Mouse (Mus musculus): ENCODE results near the gene Ube4a. TPM values are rescaled to one million over a fixed set of nuclear protein-coding genes. Genes with fewer than 3 reads are reported as not detected.

The Ube4a gene
- total RNA-seq, 2 experiments from 2014 or later, result 76.0 to 81.7 TPM

DNA sequence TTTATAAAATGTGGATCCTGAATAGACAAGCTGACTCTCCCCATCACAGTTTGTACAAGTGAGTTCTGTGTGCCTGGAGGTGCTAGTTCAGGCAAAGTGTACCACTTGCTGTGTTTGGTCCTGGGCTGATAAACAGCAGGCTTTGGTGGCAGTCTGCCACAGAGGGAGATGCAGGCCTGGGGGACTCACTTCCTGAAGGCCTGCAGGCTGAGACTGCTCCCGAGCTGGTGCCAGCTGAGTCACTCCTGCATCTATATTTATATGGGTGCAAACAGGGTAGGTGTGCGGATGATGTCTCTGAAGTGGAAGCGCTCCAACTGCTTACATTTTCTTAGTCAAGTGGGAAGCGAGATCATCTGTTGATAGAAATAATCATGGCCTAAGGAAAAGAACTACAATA is 59.8 kb downstream of the Ube4a start:
- DNase-seq (ENCODE audit: extremely low spot score in 1 of 2, low spot score in 1 of 2), result peak; percentile 14 to 39

DNA sequence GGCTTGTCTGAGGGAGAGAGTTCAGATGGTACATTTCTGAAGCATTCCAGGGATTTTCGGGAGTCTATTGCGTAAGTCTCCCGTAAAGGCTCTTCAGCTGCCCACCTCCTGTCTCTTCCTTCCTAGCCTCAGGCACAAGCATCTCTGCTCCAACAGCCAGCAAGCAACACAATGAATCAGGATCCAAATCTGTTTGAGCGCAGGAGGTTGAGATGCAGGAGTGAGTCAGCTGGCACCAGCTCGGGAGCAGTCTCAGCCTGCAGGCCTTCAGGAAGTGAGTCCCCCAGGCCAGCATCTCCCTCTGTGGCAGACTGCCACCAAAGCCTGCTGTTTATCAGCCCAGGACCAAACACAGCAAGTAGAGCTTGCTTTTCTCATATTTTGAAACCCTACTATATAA is 60.4 kb downstream of the Ube4a start:
- DNase-seq (ENCODE audit: extremely low spot score in 1 of 2, low spot score in 1 of 2), result peak; percentile 37 to 43

GRCm38 (mm10) chr9:44903856-44904255 is 61.5 kb downstream of the Ube4a start:
- no peak for DNase-seq (ENCODE audit: extremely low spot score in 1 of 2, low spot score in 1 of 2)

DNA sequence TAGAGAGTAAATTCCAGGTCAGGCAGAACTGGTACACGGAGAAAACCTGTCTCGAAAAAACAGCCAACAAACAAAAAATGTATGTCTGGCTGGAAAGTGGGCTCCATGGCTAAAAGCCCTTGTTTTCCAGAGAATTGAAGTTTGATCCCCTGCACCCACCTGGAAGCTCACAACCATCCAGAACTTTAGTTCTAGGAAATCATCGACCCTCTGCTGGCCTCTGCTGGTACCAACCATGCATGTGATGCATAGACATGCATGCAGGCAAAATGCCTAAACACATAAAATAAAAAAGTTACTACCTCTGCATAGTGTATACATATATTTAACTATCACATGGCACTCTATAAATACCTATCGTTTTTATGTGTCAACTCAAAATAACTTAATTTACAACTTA is 65.0 kb downstream of the Ube4a start:
- no peak for DNase-seq (ENCODE audit: extremely low spot score in 1 of 2, low spot score in 1 of 2)

DNA sequence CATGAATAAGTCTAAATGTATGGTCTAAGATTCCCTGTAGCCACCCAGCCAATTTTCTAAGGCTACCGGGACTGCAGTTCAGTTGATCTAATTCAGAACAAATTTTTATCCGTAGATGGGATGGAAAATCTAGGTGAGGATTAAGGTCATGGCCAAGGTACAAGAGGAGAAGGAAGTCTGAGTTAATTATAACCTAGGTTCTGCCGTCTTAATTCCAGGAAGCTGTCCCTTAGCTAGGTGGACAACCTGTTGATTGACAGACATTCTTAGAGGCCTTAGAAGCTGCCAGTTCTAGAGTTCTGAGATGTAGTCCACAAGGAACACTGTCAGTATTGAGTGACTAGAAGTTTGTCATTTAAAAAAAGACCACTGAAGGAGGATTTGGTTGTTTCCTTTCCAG is 65.7 kb downstream of the Ube4a start:
- DNase-seq (ENCODE audit: extremely low spot score in 1 of 2, low spot score in 1 of 2), result no peak

- no peak for DNase-seq (ENCODE audit: extremely low spot score in 1 of 2, low spot score in 1 of 2)
These were observed 68.4 kb downstream of the Ube4a start for GRCm38 (mm10) chr9:44897024-44897423.

- DNase-seq (ENCODE audit: extremely low spot score in 1 of 2, low spot score in 1 of 2), result no peak
These were observed 72.7 kb downstream of the Ube4a start for GRCm38 (mm10) chr9:44892664-44893063.

GRCm38 (mm10) chr9:44891210-44891609 is 74.2 kb downstream of the Ube4a start:
- no peak for DNase-seq (ENCODE audit: extremely low spot score in 1 of 2, low spot score in 1 of 2)

DNA sequence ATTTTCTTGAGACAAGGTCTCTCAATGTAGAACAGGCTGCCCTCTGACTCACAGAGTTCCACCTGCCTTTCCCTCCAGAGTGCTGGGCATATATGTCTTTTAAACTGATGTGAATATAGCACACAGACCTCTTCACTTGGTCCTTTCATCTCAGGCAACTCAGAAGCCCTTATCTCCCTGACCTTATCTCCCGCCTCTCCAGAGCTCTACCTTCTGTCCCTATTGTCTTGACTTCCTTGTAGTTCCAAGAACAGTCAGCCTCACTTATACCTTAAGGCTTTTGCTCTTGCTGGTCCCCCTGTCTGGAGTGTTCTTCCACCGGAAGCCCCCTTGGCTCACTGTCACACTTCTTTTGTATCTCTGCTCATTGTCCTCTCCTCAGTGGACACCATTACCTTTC is 75.3 kb downstream of the Ube4a start:
- DNase-seq (ENCODE audit: extremely low spot score in 1 of 2, low spot score in 1 of 2), result no peak

GRCm38 (mm10) chr9:44888114-44888624 is 77.2 kb downstream of the Ube4a start:
- no peak for DNase-seq (ENCODE audit: extremely low spot score in 1 of 2, low spot score in 1 of 2)

- peak; percentile 46 to 48 for DNase-seq (ENCODE audit: extremely low spot score in 1 of 2, low spot score in 1 of 2)
These were observed 82.3 kb downstream of the Ube4a start for GRCm38 (mm10) chr9:44882981-44883569.

DNA sequence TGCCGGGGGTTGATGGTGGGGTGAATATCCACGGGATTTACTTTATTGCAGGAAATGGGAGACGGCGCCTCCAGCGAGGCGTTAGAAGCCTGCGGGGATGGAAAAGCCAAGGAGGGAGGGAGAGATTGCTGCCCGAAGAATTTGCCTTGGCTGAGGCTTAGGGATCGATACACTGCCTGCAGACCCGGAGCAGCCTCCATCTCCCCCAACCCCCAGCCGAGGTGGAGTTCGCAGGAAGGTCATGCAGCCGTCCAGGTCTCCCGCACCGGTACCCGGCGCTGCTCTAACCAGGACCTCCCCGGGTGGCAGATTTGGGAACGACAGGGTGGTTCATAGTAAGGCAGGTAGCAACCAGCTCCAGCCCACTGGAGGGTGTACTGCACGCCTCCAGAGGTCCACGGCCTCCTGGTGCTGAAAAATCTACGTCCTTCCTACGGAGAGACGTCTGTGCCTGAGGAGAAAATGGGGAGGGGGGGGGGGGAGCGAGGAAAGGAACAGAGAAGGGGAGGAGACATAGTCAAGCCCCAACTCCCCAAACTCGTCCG is 82.9 kb downstream of the Ube4a start:
- peak; percentile 36 to 56 for DNase-seq (ENCODE audit: extremely low spot score in 1 of 2, low spot score in 1 of 2)

GRCm38 (mm10) chr9:44881941-44882435 is 83.4 kb downstream of the Ube4a start:
- DNase-seq (ENCODE audit: extremely low spot score in 1 of 2, low spot score in 1 of 2), result peak; percentile 53 to 63

- DNase-seq (ENCODE audit: extremely low spot score in 1 of 2, low spot score in 1 of 2), result peak; percentile 100
These were observed 84.1 kb downstream of the Ube4a start, which contains the start of gene Kmt2a for GRCm38 (mm10) chr9:44881221-44881871. Gene Kmt2a (minus strand): TSS chr9:44881296.

GRCm38 (mm10) chr9:44880309-44881081 is 84.9 kb downstream of the Ube4a start:
- DNase-seq (ENCODE audit: extremely low spot score in 1 of 2, low spot score in 1 of 2), result no peak

DNA sequence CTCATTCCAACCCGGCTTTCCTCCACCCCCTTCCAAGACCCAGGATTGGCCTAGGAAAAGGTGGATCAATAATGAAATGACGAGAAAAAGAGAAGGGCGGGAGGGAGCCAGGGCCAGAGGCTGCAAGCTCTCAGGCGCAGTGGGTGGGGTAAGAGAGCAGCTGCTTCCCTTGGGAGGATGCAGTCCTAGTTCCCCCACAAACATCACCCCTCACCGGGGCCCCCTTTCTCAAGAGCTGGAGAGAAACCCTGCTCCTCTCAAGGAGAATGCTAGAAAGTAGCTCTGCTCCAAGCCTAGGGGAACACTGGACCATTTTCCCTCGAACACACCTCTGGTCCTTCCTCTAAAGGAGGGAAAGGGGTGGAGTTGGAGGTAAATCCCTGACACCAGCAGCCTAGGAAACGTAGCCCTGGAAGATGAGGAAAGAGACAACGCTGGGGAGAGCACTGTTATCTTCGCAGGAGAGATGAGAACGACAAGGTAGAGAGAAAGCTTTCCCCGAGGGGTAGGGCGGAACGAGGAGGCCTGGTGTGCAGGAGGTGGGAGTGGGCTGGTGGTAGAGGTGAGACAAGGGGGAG is 85.6 kb downstream of the Ube4a start:
- DNase-seq (ENCODE audit: extremely low spot score in 1 of 2, low spot score in 1 of 2), result no peak

DNA sequence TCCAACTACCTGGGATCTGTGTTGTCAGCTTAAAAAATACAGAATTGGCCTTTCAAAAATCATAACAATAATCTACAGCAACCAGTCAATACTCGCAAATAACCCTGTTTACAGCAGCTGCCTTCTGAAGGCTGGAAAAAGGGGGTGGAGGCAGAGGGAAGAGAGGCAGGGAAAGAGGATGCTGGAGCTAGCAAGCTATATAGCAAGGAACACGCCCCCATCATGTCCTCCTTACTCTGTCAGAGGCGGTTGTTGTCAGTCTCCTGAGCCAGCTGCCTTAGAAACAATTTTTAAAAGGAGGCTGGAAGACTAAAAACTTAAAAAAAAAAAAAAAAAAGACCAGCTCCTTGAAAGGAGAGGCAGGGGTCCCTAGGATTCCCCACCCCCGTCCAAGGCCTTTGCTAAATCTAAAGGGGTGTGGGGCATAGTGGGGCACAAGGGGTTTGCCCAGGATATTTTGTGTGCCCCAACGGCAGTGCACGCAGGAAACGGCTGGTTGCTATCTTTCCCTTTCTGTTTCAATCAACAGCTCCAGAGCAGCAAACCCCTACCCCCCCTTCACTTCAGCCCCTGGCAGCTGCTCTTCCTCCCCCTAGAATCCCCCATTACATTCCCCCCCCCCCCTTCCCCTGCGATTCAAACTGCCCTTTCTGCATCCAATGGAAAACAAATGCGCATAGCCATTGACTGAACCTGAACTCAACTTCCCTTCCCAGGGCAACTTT is 86.5 kb downstream of the Ube4a start:
- DNase-seq (ENCODE audit: extremely low spot score in 1 of 2, low spot score in 1 of 2), result no peak

GRCm38 (mm10) chr9:44877686-44878085 is 87.7 kb downstream of the Ube4a start:
- no peak for DNase-seq (ENCODE audit: extremely low spot score in 1 of 2, low spot score in 1 of 2)

- peak in 1 of 2 experiments; percentile 15 for DNase-seq (ENCODE audit: extremely low spot score in 1 of 2, low spot score in 1 of 2)
These were observed 89.9 kb downstream of the Ube4a start for GRCm38 (mm10) chr9:44875476-44875875.

GRCm38 (mm10) chr9:44874198-44874597 is 91.2 kb downstream of the Ube4a start:
- DNase-seq (ENCODE audit: extremely low spot score in 1 of 2, low spot score in 1 of 2), result no peak
